Mouse (Mus musculus) heart, postnatal 14 days (tissue): ENCODE measurements at regions not wholly inside any gene's neighbourhood (a gene's known extent, or its start where the extent isn't known, plus 50 kb on each side); places are given as distances from the start of the nearest gene placed in this dataset.
A peak's percentile ranks its signal among the peaks of the same experiment; 100 is the strongest.
"Not testable (repeated sequence)": the region's sequence is repeated elsewhere in the genome, so short reads cannot be mapped to it uniquely, and the experiment has no call there.

Experiments used
- DNase-seq, 2 experiments: peaks; one replicate each; pipeline ENCODE4 v3.0.0; 2021 to 2022
- intact Hi-C: fragments of 180-260 bp; cut with DNase I; formaldehyde crosslinking; loops from one replicate; pipeline ENCODE4 v1.15.1; 2025

- intact Hi-C loops, result no loop called here
- no peak for DNase-seq
These were observed 605.8 kb upstream of the Slc35b3 start for GRCm38 (mm10) chr13:39566491-39566890.

- intact Hi-C loops, result no loop called here
- no peak for DNase-seq
These were observed 577.2 kb upstream of the Slc35b3 start for GRCm38 (mm10) chr13:39537724-39538440.

GRCm38 (mm10) chr13:39526469-39526868, 565.8 kb upstream of the Slc35b3 start:
- no peak for DNase-seq
- intact Hi-C loops, result no loop called here

DNA sequence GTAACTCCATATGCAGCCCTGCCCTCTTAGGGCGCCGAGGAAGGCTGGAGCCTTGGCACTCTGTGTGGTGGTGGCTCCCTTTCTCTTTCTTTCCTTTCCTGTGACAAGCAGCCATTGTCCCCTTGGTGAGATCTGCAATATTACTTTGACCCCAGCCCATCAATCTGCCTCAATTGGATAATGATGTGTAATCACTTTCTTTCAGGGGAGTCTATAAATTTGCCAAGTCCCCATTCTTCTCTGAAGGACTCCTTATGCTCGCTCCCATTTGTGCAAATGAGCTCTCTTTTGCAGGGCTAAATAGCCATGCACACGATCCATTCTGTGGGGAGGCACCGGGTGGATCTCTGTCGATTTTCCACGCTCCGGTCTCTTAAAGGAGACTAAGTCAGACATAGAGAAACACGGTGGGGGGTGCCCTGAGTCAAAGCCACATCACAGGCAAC, 563.2 kb upstream of the Slc35b3 start:
- intact Hi-C loops, result no loop called here
- DNase-seq, result no peak

- no peak for DNase-seq
- intact Hi-C loops, result no loop called here
These were observed 562.7 kb upstream of the Slc35b3 start for GRCm38 (mm10) chr13:39523246-39523850.

DNA sequence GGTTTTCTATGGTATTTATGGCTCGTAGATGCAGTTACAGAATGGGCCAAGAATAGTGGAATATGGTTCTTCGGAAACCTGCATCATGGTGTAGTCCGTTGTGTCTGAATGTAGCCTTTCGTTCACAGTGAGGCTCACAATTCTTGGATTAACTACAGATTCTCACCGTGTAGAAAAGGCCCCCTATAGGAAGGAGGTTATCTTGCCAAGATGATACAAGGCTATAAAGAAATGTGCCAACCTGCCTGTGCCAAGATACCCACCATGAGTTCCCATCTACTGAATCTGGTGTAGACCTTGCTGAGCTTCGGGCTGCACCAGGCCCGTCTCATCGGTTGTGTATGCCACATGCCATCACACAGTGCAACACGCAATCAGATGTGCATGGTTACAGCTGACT, 560.2 kb upstream of the Slc35b3 start:
- no peak for DNase-seq
- intact Hi-C loops, result no loop called here

GRCm38 (mm10) chr13:39516106-39516505, 555.4 kb upstream of the Slc35b3 start:
- no peak for DNase-seq
- intact Hi-C loops, result no loop called here

DNA sequence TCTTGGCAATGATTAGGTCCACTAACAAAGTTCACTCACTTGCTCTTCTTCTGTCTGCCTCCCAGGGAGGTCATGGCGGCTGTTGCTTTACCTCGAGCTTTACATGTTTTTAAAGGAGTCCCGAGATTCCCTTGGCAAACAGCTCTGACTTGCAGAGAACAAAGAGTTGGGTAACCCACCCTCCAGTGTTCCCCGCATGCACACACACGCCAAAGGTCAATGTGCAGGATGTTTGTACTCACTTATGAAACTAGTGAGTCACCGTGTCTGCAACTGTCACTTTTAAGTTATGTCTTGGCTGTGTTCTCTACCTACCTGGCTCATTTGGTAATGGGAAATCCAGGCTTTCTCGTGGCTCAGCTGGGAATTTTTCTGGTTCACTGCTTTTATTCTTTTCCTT, 529.1 kb upstream of the Slc35b3 start:
- DNase-seq, result no peak
- intact Hi-C loops, result no loop called here

DNA sequence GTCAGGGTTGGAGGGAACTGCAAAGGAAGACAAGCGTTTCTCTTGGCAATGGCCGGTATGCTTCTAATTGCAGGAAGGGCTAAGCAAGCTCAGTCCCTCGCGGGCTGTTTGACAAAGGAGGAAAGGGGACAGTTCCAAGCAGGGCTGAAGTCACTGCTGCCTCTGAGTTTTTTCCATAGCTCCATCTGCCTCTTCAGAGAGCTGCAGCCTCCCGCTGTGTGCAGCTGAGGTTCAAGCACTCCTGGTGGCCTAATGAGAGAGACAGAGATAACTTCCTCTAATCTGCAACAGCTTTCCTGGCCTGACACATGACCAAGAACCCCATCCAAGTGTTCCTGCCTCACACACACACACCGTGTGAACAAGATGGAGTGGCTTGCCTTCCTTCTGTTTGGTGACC, 511.9 kb upstream of the Slc35b3 start:
- intact Hi-C loops, result no loop called here
- peak in 1 of 2 experiments; percentile 1 for DNase-seq

DNA sequence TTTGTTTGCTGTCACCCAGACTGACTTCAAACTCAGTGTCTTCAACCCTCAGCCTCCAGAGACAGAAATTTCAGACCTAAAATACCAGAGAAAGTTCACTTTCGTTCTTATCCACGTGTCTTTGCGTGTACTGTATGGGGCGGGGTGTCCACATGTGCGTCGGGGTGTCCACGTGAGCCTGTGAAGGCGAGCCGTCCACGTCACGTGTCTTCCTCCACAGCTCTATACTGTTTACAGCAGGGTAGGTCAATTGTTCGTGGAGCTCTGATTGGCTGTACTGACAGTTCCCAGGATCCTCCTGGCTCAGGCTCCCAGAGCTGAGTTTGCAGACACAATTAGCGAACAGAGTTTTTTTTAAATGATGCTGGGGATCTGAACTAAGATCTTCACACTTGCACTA, 481.1 kb upstream of the Slc35b3 start:
- intact Hi-C loops, result loop anchor here (2.0 kb wide), 1 partner anchor 1307 kb away; no protein-coding TSS in a partner anchor
- DNase-seq, result no peak

DNA sequence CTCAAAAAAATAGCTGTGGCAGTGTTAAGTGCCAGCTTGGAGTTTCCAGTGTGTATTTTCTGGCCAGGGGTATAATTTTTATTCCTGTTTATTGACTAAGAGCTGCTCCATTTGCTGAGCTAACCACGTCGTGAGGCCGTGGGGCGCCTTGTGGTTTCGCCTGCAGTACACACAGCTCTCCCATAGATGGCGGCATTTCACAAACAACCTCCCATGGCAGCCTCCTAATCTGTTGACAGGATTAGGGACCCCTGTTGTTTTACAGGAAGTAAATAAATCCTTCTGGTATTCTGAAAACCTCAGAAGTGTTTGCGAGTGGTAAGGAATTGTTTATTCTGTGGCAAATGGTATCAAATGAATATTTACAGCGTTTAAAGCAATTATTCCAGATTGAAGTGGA, 480.2 kb upstream of the Slc35b3 start:
- peak; percentile 54 to 63 for DNase-seq
- intact Hi-C loops, result loop anchor here (2.0 kb wide), 1 partner anchor 1308 kb away; no protein-coding TSS in a partner anchor

- intact Hi-C loops, result loop anchor here (2.0 kb wide), 1 partner anchor 1308 kb away; no protein-coding TSS in a partner anchor
- no peak for DNase-seq
These were observed 479.7 kb upstream of the Slc35b3 start for GRCm38 (mm10) chr13:39440336-39440735.

GRCm38 (mm10) chr13:39427996-39428395, 467.3 kb upstream of the Slc35b3 start:
- intact Hi-C loops, result no loop called here
- DNase-seq, result no peak

DNA sequence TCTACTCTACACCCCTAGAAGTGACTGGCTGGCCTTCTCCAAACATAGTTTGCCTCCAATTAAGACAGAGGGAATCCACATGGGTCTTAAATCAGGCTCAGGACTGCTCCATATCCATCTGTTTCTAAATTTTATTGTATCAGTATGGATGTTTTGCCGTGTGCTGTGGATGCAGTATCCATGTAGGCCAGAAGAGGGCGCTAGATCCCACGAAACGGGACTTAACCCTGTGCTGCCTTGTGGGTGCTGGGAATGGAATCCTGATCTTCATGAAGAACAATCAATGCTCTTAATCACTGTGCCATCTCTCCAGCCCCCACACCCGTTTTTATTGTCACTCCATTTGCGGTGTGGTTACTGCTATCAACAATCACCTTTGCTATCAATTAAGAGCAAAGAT, 465.3 kb upstream of the Slc35b3 start:
- no peak for DNase-seq
- intact Hi-C loops, result no loop called here

GRCm38 (mm10) chr13:39418127-39418526, 457.5 kb upstream of the Slc35b3 start:
- intact Hi-C loops, result no loop called here
- DNase-seq, result no peak

DNA sequence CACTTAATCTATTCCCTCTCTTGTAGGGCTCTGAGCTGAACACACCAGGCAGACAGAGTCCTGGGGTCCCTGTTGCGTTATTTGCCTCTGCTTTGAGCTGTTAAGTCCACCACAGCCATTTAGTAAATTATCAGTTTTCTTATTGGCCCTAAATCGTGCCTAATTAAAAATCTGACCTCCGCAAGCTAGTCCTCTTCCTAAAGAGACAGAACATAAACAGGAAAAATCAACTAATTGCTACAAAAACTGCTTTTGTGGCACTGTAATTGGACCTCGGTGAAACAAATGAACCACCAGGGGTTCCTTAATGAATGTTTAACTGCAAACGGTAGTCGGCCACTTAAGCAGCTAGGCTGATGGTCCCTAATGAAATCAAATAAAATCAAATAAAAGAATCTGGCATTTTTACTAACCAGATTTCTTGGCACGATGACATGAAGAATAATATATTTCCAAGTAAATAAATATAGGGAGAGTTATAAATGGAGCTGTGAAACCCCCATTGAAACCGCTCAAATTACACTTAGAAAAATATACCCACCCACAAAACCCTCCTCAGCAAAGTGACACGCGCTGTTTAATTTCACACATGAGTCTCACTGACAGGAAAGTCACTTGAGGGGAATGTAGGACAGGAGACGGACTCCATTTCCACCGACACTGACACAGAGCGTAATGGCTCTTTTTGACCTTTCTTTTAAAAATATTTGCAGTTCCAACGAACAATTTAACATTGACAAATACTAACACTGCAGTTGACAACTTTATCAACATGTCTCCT, 451.0 kb upstream of the Slc35b3 start:
- DNase-seq, result no peak
- intact Hi-C loops, result no loop called here

DNA sequence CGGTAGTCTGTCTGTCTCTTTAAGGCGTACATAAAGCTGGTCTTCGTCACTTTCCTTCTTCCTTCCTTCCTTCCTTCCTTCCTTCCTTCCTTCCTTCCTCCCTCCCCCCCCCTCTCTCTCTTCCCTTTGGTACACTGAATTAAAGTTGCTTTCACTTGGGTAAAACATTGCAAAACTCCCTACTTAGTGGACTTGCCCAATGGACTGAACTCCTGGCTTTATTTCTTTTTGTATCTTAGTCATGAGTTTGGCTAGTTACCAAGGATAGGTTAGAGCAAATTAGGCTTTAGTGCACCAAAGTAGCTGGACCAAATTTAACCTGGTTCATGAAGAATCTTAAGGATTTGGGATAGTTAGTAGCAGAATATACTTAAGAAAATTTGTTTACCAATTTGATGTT, 431.9 kb upstream of the Slc35b3 start:
- DNase-seq, result no peak
- intact Hi-C loops, result no loop called here

DNA sequence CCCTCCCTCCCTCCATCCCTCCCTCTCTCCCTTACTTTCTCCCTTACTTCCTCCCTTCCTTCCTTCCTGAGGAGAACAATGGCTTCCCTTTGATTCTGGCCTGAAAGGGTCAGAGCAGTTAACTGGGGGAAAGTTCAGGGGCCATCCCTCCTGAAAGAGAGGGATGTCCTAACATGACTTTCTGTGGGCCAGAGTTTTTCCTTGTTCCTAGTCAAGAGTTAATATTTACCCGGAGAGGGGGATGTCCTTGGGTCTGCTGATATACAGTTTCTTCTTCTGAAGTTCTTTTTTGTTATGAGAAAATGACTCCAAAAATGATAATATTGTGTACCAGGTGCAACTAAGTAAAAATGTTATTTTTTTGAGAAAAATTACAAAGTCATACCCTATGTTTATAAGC, 431.5 kb upstream of the Slc35b3 start:
- intact Hi-C loops, DNase-seq: not testable (repeated sequence)

DNA sequence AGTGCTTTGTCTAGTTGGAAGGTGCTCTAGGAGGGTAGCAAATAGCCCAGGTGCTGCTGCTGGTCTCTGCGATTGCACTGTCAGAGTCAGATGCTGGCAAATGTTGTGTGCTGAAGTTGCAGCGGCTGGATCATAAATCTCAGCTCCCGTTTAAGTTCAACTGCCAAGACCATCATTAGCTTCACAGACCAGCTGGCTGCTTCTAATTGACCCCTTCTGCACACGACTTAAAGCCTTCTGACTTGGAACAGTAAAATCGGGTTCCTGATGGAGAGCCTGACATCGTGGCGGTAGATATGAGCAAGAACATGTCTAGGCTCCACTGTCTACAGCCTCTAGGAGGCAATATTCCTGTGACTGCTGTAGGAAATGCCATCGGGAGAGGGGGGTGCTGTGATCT, 416.0 kb upstream of the Slc35b3 start:
- no peak for DNase-seq
- intact Hi-C loops, result no loop called here

- no peak for DNase-seq
- intact Hi-C loops, result no loop called here
These were observed 415.6 kb upstream of the Slc35b3 start for GRCm38 (mm10) chr13:39376269-39376668.

GRCm38 (mm10) chr13:39372565-39372964, 411.9 kb upstream of the Slc35b3 start:
- no peak for DNase-seq
- intact Hi-C loops, result no loop called here
